Mouse (Mus musculus) cerebellum, adult 9-11 months (tissue): ENCODE measurements around the gene Idua.
"Not testable (repeated sequence)": the region's sequence is repeated elsewhere in the genome, so short reads cannot be mapped to it uniquely, and the experiment has no call there.

Experiments
- DNase-seq: peaks from one replicate; pipeline ENCODE4 v3.0.0; 2022

Gene Idua

GRCm38 (mm10) chr5:108659698-108660631 lies at the start of gene Idua:
Gene Idua (plus strand): TSS chr5:108660331.
- no peak for DNase-seq

- DNase-seq, result no peak
Measured at GRCm38 (mm10) chr5:108610426-108610825, 49.7 kb upstream of the Idua start.

- DNase-seq, result no peak
Measured at GRCm38 (mm10) chr5:108621870-108622269, 38.3 kb upstream of the Idua start.

- DNase-seq, result no peak
Measured at GRCm38 (mm10) chr5:108626050-108626660, 34.0 kb upstream of the Idua start.

GRCm38 (mm10) chr5:108628891-108629633 lies 31.1 kb upstream of the Idua start:
- DNase-seq, result no peak

GRCm38 (mm10) chr5:108629634-108630483 lies 30.3 kb upstream of the Idua start, which contains the start of the genes Gak and Tmem175:
Gene Gak (minus strand): TSS chr5:108629755.
Gene Tmem175 (plus strand): TSS chr5:108629770.
- DNase-seq, result peak; percentile 95

GRCm38 (mm10) chr5:108633676-108634075 lies 26.5 kb upstream of the Idua start:
- DNase-seq, result no peak

GRCm38 (mm10) chr5:108634088-108634487 lies 26.0 kb upstream of the Idua start:
- not testable (repeated sequence) for DNase-seq

- no peak for DNase-seq
Measured at GRCm38 (mm10) chr5:108636172-108636571, 24.0 kb upstream of the Idua start.

- DNase-seq, result no peak
Measured at GRCm38 (mm10) chr5:108643674-108644073, 16.5 kb upstream of the Idua start.

GRCm38 (mm10) chr5:108645651-108646342 lies 14.3 kb upstream of the Idua start:
- DNase-seq, result peak; percentile 74

- no peak for DNase-seq
Measured at GRCm38 (mm10) chr5:108646343-108646660, 13.8 kb upstream of the Idua start.

GRCm38 (mm10) chr5:108647311-108647710 lies 12.8 kb upstream of the Idua start:
- no peak for DNase-seq

GRCm38 (mm10) chr5:108647820-108648465 lies 12.2 kb upstream of the Idua start:
- DNase-seq, result no peak

GRCm38 (mm10) chr5:108648937-108649576 lies 11.1 kb upstream of the Idua start:
- no peak for DNase-seq

- peak; percentile 73 for DNase-seq
Measured at GRCm38 (mm10) chr5:108650341-108650740, 9.8 kb upstream of the Idua start.

- no peak for DNase-seq
Measured at GRCm38 (mm10) chr5:108651136-108651720, 8.9 kb upstream of the Idua start.

GRCm38 (mm10) chr5:108651823-108652222 lies 8.3 kb upstream of the Idua start:
- DNase-seq, result peak; percentile 84

GRCm38 (mm10) chr5:108653341-108653740 lies 6.8 kb upstream of the Idua start:
- peak; percentile 16 for DNase-seq

GRCm38 (mm10) chr5:108654444-108654990 lies 5.6 kb upstream of the Idua start:
- peak; percentile 20 for DNase-seq
